Mouse (Mus musculus) intestine, embryonic 16.5 days (tissue): ENCODE data around the gene Adora1. TPM values are rescaled to one million over a fixed set of nuclear protein-coding genes. Genes with fewer than 3 reads are reported as not detected.

Experiments used
- ATAC-seq: fragments of 200-750 bp; cut with Nextera tagmentation; 2 replicates; pipeline ENCODE4 v1.8.0; 2017; ENCODE audit warnings: moderate TSS enrichment, moderate library complexity
- H3K27ac ChIP-seq: fragments of 300-500 bp; sonication (generic); 2 replicates; pipeline ENCODE4 v1.5.1; 2014; ENCODE audit warnings: mild to moderate bottlenecking, low read length
- H3K27me3 ChIP-seq: fragments of 300-500 bp; sonication (generic); replicated peaks from 2 replicates; pipeline ENCODE4 v1.6.1; 2014; ENCODE audit warnings: low read length, control low read depth, mixed read lengths; ENCODE audit not compliant: control insufficient read depth, insufficient read depth
- H3K36me3 ChIP-seq: fragments of 300-500 bp; sonication (generic); 2 replicates; pipeline ENCODE4 v1.6.1; 2014; ENCODE audit warnings: low read length, control low read depth; ENCODE audit not compliant: control insufficient read depth, insufficient read depth
- H3K4me1 ChIP-seq: fragments of 300-500 bp; sonication (generic); 2 replicates; pipeline ENCODE4 v1.6.1; 2014; ENCODE audit warnings: low read length, control low read depth, mixed read lengths; ENCODE audit not compliant: control insufficient read depth, insufficient read depth
- H3K4me2 ChIP-seq: fragments of 300-500 bp; sonication (generic); 2 replicates; pipeline ENCODE4 v1.6.1; 2014; ENCODE audit warnings: low read depth, low read length, control low read depth
- H3K4me3 ChIP-seq: fragments of 300-500 bp; sonication (generic); 2 replicates; pipeline ENCODE4 v1.5.1; 2014; ENCODE audit warnings: mild to moderate bottlenecking, low read length
- H3K9ac ChIP-seq: fragments of 300-500 bp; sonication (generic); 2 replicates; pipeline ENCODE4 v1.6.1; 2014; ENCODE audit warnings: low read depth, low read length
- H3K9me3 ChIP-seq: fragments of 300-500 bp; sonication (generic); 2 replicates; pipeline ENCODE4 v1.6.1; 2016; ENCODE audit warnings: low read length, control low read depth; ENCODE audit not compliant: control insufficient read depth
- WGBS: fragments of 180-500 bp; shearing (Covaris S2); extraction: QIAGEN DNeasy Blood & Tissue Kit; methylation state at CpG from one replicate; pipeline ENCODE4 v1.1.7; 2014; 5-methylcytosine and 5-hydroxymethylcytosine counted together
- polyA plus RNA-seq: library from polyadenylated mRNA; unstranded; fragments of >200 nt; fragmentation: Nextera tagmentation; extraction: Ambion mirVana; gene quantifications from 2 replicates; pipeline ENCODE4 v1.2.1, GENCODE M21; 2015

Gene Adora1
- polyA plus RNA-seq, 1 experiment from 2014 or later, result 6.8 TPM

DNA sequence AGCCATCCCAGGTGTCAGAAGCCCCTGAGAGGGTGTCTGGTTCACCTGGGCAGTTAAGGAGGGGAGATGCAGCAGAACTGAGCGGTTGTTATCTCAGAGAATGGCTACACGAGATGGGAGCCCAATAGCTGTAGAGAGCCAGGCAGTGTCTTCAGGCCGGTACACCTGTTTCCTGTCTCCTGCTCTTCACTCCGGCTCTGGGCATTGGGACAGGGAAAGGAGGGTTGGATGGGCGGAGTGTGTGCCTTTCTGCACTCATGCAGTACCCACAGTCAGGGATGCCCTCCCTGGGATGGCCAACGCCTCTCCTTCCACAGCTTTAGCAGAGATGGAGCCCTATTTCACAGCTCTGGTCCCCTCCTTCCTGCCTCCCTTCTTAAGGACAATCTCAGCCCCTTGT is 24.2 kb downstream of the Adora1 start:
- no peak overlapping the region for H3K4me3 ChIP-seq
- ATAC-seq, result no peak
- WGBS, result 56% methylated on average over 6 of the region's 6 CpGs
- H3K36me3 ChIP-seq, result no peaks in the 10 kb centered on the region
- no peak overlapping the region; the same call in 1 of the 2 replicates for H3K27ac ChIP-seq
- H3K4me1 ChIP-seq, result peaks cover 31% of the 10 kb centered on the region
- no peak overlapping the region for H3K4me2 ChIP-seq
- no peaks in the 10 kb centered on the region for H3K9me3 ChIP-seq
- no peaks in the 10 kb centered on the region for H3K27me3 ChIP-seq
- no peak overlapping the region for H3K9ac ChIP-seq

DNA sequence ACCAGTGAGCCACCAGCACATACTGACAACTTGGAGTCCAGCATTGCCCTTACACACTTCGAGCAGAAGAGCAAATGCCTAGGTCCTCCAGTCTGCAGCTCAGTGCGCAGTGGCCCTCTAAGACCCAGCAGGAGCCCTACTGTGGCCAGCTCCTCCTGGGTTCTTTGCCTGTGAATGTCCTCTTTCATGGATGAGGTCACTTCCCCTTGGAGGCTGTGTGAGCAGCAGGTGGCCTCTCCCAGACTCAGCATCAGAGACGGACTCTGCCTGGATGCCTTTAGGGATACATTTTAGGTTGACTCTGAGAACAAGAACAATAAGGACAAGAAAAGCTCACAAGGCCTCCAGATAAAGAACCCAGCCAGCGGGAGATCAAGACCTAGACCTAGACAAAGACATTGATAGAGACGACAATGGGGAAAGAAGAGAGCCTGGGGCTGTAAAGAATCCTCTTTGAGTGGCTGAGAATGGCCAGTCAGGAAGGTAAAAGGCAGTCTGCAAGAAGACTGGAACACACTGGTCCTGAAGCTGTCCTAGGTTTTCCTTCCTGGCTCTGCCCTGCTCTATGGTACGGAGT is 25.0 kb downstream of the Adora1 start:
- Histone ChIP-seq H3K4me2 (no peak overlapping the region), H3K9ac (no peak overlapping the region), H3K36me3 (no peaks in the 10 kb centered on the region), H3K27me3 (no peaks in the 10 kb centered on the region), H3K27ac (no peak overlapping the region), H3K4me1 (peaks cover 31% of the 10 kb centered on the region), H3K9me3 (no peaks in the 10 kb centered on the region), H3K4me3 (no peak overlapping the region)
- 75% methylated on average over 6 of the region's 6 CpGs for WGBS
- ATAC-seq, result no peak

DNA sequence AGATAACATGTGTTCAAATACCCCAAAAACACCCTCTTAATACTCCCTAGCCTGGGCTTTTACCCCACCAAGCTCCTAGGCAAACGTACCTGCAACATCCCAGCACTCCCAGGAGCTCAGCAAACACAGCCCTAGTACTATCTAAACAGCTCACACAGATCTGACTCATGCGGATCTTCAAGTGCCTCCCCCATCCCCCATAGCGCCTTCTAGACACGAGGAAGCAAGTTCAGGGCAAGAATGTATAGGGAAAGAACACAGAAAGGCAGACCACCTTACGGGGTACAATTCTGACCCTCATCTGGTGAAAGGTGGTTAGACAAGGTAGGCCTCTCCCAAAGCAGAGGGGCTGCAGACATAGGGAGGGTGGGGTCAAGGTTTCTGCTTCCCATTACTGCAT is 29.1 kb downstream of the Adora1 start:
- 16% methylated on average over 5 of the region's 5 CpGs for WGBS
- Histone ChIP-seq H3K4me2 (peak overlapping the region; percentile 19; the same call in 1 of the 2 replicates), H3K9ac (peak overlapping the region; percentile 20; the same call in 1 of the 2 replicates), H3K4me1 (peaks cover 23% of the 10 kb centered on the region), H3K36me3 (no peaks in the 10 kb centered on the region), H3K27me3 (no peaks in the 10 kb centered on the region), H3K4me3 (no peak overlapping the region), H3K9me3 (no peaks in the 10 kb centered on the region), H3K27ac (peak overlapping the region; percentile 78)
- peak; percentile 72 for ATAC-seq

DNA sequence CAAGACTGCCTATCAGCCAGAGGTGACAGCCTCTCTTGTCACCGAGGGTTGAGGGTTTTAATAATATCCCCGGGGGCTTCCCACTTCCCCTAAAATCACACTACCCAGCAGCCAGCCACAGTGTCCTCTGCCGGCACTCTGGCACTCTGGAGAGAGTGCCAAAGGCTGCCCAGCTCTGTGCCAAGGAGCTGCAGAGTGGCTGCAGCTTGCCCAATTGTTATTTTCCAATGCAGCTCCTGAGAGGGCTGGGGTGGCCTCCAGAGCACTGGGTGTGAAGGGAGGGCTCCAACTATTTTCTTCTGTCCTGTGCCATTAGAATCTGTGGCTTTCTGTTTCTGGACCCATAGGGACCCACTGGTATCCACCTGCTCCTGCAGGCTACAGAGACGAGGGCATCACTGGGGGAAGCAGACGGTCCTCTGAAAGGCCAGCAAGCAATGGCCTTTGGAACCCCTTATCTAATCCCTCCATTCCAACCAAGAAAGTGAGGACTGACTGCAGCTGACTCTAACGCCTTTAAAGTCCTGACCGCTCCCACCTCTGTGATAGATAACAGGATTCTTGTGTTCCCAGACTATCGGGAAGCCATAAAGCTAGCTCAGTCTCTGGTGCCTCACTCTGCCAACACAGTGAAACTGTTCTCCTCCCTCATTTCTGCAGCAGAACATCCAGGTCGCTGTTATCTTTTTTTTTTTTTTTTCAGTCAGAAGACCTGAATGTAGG is 29.8 kb downstream of the Adora1 start:
- Histone ChIP-seq H3K27me3 (no peaks in the 10 kb centered on the region), H3K27ac (peak overlapping the region; percentile 78), H3K4me1 (peaks cover 18% of the 10 kb centered on the region), H3K4me2 (no peak overlapping the region), H3K9ac (0 out of 2 replicates have a peak overlapping the region, but pooled peaks have one; percentile 16), H3K9me3 (no peaks in the 10 kb centered on the region), H3K36me3 (no peaks in the 10 kb centered on the region), H3K4me3 (no peak overlapping the region)
- WGBS, result 30% methylated on average over 9 of the region's 9 CpGs
- peak; percentile 93 for ATAC-seq

DNA sequence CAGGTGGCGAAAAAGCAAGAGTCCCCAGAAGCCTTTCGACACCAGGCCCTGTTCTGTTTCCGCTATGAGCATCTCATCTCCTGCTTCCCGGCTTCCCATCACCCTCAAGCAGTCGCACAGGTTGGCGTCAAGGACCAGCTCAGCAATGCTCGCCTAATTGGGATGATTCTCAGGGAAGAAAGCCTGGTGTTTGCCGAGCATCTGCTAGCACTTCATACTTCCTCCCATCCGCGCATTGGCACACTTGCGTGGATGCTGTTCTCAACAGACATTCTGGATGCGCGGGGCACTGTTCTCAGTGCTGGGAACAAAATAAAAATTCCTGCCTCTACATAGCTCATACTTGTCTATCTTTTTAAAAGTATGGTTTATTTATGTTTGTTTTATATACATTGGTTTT is 31.0 kb downstream of the Adora1 start:
- Histone ChIP-seq H3K9ac (no peak overlapping the region), H3K4me3 (no peak overlapping the region), H3K4me2 (no peak overlapping the region), H3K9me3 (no peaks in the 10 kb centered on the region), H3K36me3 (no peaks in the 10 kb centered on the region), H3K27ac (no peak overlapping the region), H3K4me1 (peaks cover 18% of the 10 kb centered on the region), H3K27me3 (no peaks in the 10 kb centered on the region)
- ATAC-seq, result no peak
- WGBS, result 91% methylated on average over 13 of the region's 13 CpGs

DNA sequence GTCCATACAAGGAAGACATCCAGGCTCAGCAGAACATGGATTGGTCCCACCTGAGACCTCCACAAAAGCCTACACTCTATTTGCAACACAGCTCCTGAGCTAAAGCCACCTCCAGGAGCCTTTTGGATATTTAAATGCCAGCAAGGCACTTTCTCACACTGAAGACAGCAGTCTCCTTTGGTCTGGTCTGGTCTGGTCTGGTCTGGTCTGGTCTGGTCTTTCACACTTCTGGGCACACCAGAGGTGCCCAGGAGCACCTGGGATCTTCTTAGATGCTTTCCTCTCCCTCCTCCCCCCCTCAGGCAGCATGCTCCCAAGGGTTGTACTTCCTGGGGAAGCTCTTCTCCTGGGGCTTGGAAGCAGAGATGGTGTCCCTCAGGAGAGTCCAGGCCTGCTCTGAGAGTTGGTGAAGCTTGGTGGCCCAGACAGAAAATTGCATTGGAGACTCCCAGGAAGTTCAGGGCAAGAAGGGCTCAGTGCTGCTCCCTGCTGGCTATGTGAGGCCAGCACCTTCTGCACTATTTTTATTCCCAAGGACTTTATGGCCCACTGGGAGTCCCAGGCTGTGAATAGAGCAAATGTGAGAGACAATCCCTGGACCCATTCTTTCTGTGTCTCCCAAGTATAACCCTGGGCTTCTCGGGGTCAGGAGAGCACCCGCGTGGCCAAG is 33.3 kb downstream of the Adora1 start:
- Histone ChIP-seq H3K9ac (no peak overlapping the region), H3K4me3 (no peak overlapping the region), H3K9me3 (no peaks in the 10 kb centered on the region), H3K36me3 (no peaks in the 10 kb centered on the region), H3K27ac (no peak overlapping the region), H3K4me2 (no peak overlapping the region), H3K27me3 (no peaks in the 10 kb centered on the region), H3K4me1 (peaks cover 17% of the 10 kb centered on the region)
- no peak for ATAC-seq
- 57% methylated on average over 3 of the region's 3 CpGs for WGBS

DNA sequence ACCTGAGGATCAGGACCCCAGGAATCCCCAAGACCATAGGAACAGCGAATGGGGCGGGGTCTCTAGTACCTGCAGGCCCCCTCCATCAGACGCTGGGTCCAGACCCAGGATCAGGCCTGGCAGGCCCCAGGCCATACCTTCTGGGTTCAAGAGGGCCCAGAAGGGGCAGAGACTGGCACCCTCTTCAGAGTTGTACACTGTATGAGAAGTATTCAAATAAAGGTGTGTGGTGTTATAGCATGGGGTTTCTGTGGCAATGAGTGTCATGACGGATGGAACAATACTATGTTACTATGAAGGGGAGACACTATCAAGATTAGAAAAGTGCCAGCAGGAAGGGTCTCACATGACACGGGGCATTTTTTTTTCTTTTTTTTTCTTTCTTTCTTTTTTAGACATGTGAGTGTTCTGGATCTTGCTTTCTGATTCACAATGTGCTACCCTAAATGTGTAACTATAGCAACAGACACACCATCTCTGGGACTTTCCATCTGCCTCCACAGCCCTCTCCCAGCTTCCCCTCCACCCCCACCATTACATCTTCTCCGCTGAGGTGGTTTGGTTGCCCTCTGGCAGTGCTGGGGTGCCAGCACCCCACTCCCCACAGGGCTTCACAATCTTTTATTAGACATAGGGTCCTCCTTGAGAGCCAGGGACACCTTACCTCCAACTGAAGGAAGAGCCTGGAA is 34.1 kb downstream of the Adora1 start:
- Histone ChIP-seq H3K27me3 (no peaks in the 10 kb centered on the region), H3K9me3 (no peaks in the 10 kb centered on the region), H3K4me2 (no peak overlapping the region), H3K36me3 (no peaks in the 10 kb centered on the region), H3K4me3 (no peak overlapping the region), H3K9ac (no peak overlapping the region), H3K4me1 (peaks cover 12% of the 10 kb centered on the region), H3K27ac (no peak overlapping the region)
- no peak for ATAC-seq
- whole genome bisulfite sequencing, result 87% methylated on average over 6 of the region's 6 CpGs

DNA sequence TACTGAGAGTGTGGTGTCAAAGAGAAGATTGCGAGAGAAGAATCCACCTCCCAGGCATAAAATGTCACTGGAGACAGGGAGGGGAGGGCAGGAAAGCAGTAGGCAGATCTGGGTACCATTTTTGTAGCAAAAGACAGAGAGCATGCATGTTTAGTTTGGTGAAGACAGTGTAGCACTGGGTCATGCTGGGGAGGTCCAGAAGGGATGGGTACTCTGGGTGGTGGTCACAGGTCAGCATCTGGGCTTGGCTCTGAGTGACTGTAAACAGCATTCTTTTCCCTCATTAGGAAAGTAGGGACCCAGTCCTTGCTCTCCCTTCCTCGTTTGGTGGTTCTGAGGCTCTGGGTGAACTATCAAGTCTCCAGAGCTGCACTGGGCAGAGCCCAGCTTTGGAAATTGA is 34.8 kb downstream of the Adora1 start:
- no peak overlapping the region for H3K9ac ChIP-seq
- ATAC-seq, result no peak
- WGBS, result 49% methylated on average over 2 of the region's 2 CpGs
- H3K36me3 ChIP-seq, result no peaks in the 10 kb centered on the region
- H3K9me3 ChIP-seq, result no peaks in the 10 kb centered on the region
- no peak overlapping the region for H3K4me2 ChIP-seq
- no peaks in the 10 kb centered on the region for H3K27me3 ChIP-seq
- peaks cover 15% of the 10 kb centered on the region for H3K4me1 ChIP-seq
- no peak overlapping the region for H3K27ac ChIP-seq
- no peak overlapping the region for H3K4me3 ChIP-seq
